Mouse (Mus musculus) spleen, adult 2 months (tissue): ENCODE measurements at regions not wholly inside any gene's neighbourhood (a gene's known extent, or its start where the extent isn't known, plus 50 kb on each side); places are given as distances from the start of the nearest gene placed in this dataset.

Source experiments
- DNase-seq, 2 experiments: peaks; one replicate each; pipeline versions ENCODE4 v3.0.0 to v3.0.0-alpha.2; 2012 to 2021; ENCODE audit warnings: low spot score in 2 of 2, low read depth in 1 of 2
- H3K27ac ChIP-seq: fragments of 200-500 bp; 2 replicates; pipeline ENCODE4 v1.5.1; 2012; ENCODE audit warnings: low read length, inconsistent platforms; ENCODE audit not compliant: insufficient read depth
- H3K27me3 ChIP-seq: fragments of 200-500 bp; 2 replicates; pipeline ENCODE4 v1.6.1; 2012; ENCODE audit warnings: mild to moderate bottlenecking, moderate library complexity, low read length, inconsistent platforms; ENCODE audit not compliant: control insufficient read depth, insufficient read depth
- H3K36me3 ChIP-seq: fragments of 200-500 bp; 2 replicates; pipeline ENCODE4 v1.6.1; 2012; ENCODE audit warnings: mild to moderate bottlenecking, low read length, inconsistent platforms; ENCODE audit not compliant: control insufficient read depth, insufficient read depth
- H3K4me1 ChIP-seq: fragments of 200-500 bp; 2 replicates; pipeline ENCODE4 v1.6.1; 2011; ENCODE audit warnings: inconsistent platforms; ENCODE audit not compliant: control insufficient read depth, insufficient read depth, insufficient read length
- H3K4me3 ChIP-seq: fragments of 200-500 bp; 2 replicates; pipeline ENCODE4 v1.5.1; 2011; ENCODE audit warnings: mild to moderate bottlenecking, inconsistent platforms; ENCODE audit not compliant: insufficient read depth, insufficient read length; ENCODE audit errors: extremely low read depth
- CTCF ChIP-seq: fragments of 200-500 bp; IDR thresholded peaks from 2 replicates; pipeline ENCODE4 v1.5.1; 2011; ENCODE audit warnings: mild to moderate bottlenecking, inconsistent platforms; ENCODE audit not compliant: insufficient read depth, insufficient read length, insufficient replicate concordance; ENCODE audit errors: extremely low read depth
- POLR2A ChIP-seq: fragments of 200-500 bp; IDR thresholded peaks from 2 replicates; pipeline ENCODE4 v1.6.1; 2011; ENCODE audit warnings: low read depth, low read length, inconsistent platforms
- WGBS: fragments of 180-500 bp; shearing (Covaris S2); methylation state at CpG from one replicate; pipeline ENCODE4 v1.1.7; 2018; 5-methylcytosine and 5-hydroxymethylcytosine counted together

DNA sequence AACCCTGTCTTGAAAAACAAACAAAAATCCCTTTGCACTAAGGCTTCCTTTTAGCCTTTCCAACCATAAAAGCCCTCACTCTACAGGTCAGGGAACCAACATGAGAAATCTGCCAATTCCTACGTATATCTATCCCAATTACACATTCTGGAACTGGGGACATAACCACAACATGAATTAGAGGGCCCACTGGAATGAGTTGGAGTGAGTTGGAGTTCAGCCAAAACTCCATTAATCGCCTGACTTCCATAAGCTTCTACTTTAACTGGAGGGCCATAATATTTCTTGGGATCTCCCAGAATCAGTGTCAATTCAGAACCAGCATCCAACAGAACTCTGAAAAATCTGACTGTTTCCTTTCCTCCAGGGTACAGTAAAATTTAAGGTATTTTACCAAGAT, 53.2 kb upstream of the Nyx start:
- TF ChIP-seq CTCF (no peak), POLR2A (no peak)
- H3K27me3 ChIP-seq = no peaks in the 10 kb centered on the region
- DNase-seq = no peak
- no peaks in the 10 kb centered on the region for H3K36me3 ChIP-seq
- H3K27ac ChIP-seq = no peak overlapping the region
- no peaks in the 10 kb centered on the region for H3K4me1 ChIP-seq
- H3K4me3 ChIP-seq = no peak overlapping the region
- WGBS = 76% methylated on average over 2 of the region's 2 CpGs

- TF ChIP-seq POLR2A (no peak), CTCF (no peak)
- H3K4me3 ChIP-seq = no peak overlapping the region
- no peak for DNase-seq
- 86% methylated on average over 3 of the region's 3 CpGs for WGBS
- H3K36me3 ChIP-seq = no peaks in the 10 kb centered on the region
- no peaks in the 10 kb centered on the region for H3K27me3 ChIP-seq
- H3K27ac ChIP-seq = no peak overlapping the region
- H3K4me1 ChIP-seq = no peaks in the 10 kb centered on the region
Observed at GRCm38 (mm10) chrX:13413135-13413534, 52.8 kb upstream of the Nyx start.
